Mouse (Mus musculus): ENCODE data around the gene Tmem54. TPM values are rescaled to one million over a fixed set of nuclear protein-coding genes. Genes with fewer than 3 reads are reported as not detected.

The Tmem54 gene
- 3.3 TPM in 1 of 2 replicates, not detected in the other for polyA plus RNA-seq (2015; fragmentation: Nextera tagmentation; extraction: Ambion mirVana)

- peaks cover 43% of the 10 kb centered on the region for H3K27me3 ChIP-seq (replicated peaks)
- H3K9me3 ChIP-seq (replicated peaks): no peaks in the 10 kb centered on the region
- peak within 1 kb of the TSS; percentile 54 for H3K4me2 ChIP-seq
- WGBS: 2% methylated on average over 40 of the region's 40 CpGs
- peak within 1 kb of the TSS; percentile 19 for H3K4me3 ChIP-seq (replicated peaks)
- ATAC-seq (ENCODE audit: low FRiP score): no peak
- H3K4me1 ChIP-seq: peaks cover 5% of the 10 kb centered on the region
- no peaks in the 10 kb centered on the region for H3K36me3 ChIP-seq
- H3K27ac ChIP-seq (replicated peaks): no peak within 1 kb of the TSS
- H3K9ac ChIP-seq (replicated peaks): 0 out of 2 replicates have a peak within 1 kb of the TSS, but pooled peaks have one; percentile 23
Observed at GRCm38 (mm10) chr4:129105356-129105755, at the start of gene Tmem54. TSS of gene Tmem54 (plus strand) at chr4:129105548.

GRCm38 (mm10) chr4:129055562-129055961 is 49.8 kb upstream of the Tmem54 start:
- Histone ChIP-seq H3K27ac (replicated peaks) (no peak overlapping the region), H3K27me3 (replicated peaks) (no peaks in the 10 kb centered on the region), H3K36me3 (no peaks in the 10 kb centered on the region), H3K9me3 (replicated peaks) (no peaks in the 10 kb centered on the region), H3K4me2 (no peak overlapping the region), H3K9ac (replicated peaks) (no peak overlapping the region), H3K4me1 (peaks cover 16% of the 10 kb centered on the region), H3K4me3 (replicated peaks) (no peak overlapping the region)
- WGBS: 87% methylated on average over 5 of the region's 5 CpGs
- no peak for ATAC-seq (ENCODE audit: low FRiP score)

- Histone ChIP-seq H3K4me1 (peaks cover 27% of the 10 kb centered on the region), H3K9me3 (replicated peaks) (no peaks in the 10 kb centered on the region), H3K27ac (replicated peaks) (peak overlapping the region; percentile 94), H3K4me3 (replicated peaks) (peak overlapping the region; percentile 96), H3K36me3 (no peaks in the 10 kb centered on the region), H3K27me3 (replicated peaks) (no peaks in the 10 kb centered on the region), H3K4me2 (peak overlapping the region; percentile 96), H3K9ac (replicated peaks) (peak overlapping the region; percentile 92)
- WGBS: 4% methylated on average over 41 of the region's 44 CpGs
- peak; percentile 95 for ATAC-seq (ENCODE audit: low FRiP score)
Observed at GRCm38 (mm10) chr4:129057533-129058206, 47.7 kb upstream of the Tmem54 start.

- ATAC-seq (ENCODE audit: low FRiP score): peak; percentile 46
- no peaks in the 10 kb centered on the region for H3K27me3 ChIP-seq (replicated peaks)
- peaks cover 27% of the 10 kb centered on the region for H3K4me1 ChIP-seq
- peak within 1 kb of the TSS; percentile 96 for H3K4me2 ChIP-seq
- H3K9ac ChIP-seq (replicated peaks): peak within 1 kb of the TSS; percentile 92
- H3K4me3 ChIP-seq (replicated peaks): peak within 1 kb of the TSS; percentile 96
- no peaks in the 10 kb centered on the region for H3K9me3 ChIP-seq (replicated peaks)
- peak within 1 kb of the TSS; percentile 94 for H3K27ac ChIP-seq (replicated peaks)
- H3K36me3 ChIP-seq: no peaks in the 10 kb centered on the region
- under 1% methylated on average over 52 of the region's 107 CpGs for WGBS
Observed at GRCm38 (mm10) chr4:129058207-129059092, 46.9 kb upstream of the Tmem54 start, which contains the start of gene Rnf19b. TSS of gene Rnf19b (plus strand) at chr4:129058271.

- Histone ChIP-seq H3K27ac (replicated peaks) (peak overlapping the region; percentile 94), H3K36me3 (no peaks in the 10 kb centered on the region), H3K4me1 (peaks cover 27% of the 10 kb centered on the region), H3K4me3 (replicated peaks) (peak overlapping the region; percentile 96), H3K9me3 (replicated peaks) (no peaks in the 10 kb centered on the region), H3K4me2 (peak overlapping the region; percentile 96), H3K9ac (replicated peaks) (peak overlapping the region; percentile 92), H3K27me3 (replicated peaks) (no peaks in the 10 kb centered on the region)
- 2% methylated on average over 13 of the region's 13 CpGs for WGBS
- no peak for ATAC-seq (ENCODE audit: low FRiP score)
Observed at GRCm38 (mm10) chr4:129059125-129059551, 46.2 kb upstream of the Tmem54 start.

GRCm38 (mm10) chr4:129059922-129060321 is 45.4 kb upstream of the Tmem54 start:
- H3K36me3 ChIP-seq: no peaks in the 10 kb centered on the region
- H3K27me3 ChIP-seq (replicated peaks): no peaks in the 10 kb centered on the region
- H3K27ac ChIP-seq (replicated peaks): no peak overlapping the region
- peaks cover 27% of the 10 kb centered on the region for H3K4me1 ChIP-seq
- ATAC-seq (ENCODE audit: low FRiP score): no peak
- peak overlapping the region; percentile 96 for H3K4me3 ChIP-seq (replicated peaks)
- 56% methylated on average over 4 of the region's 4 CpGs for WGBS
- peak overlapping the region; percentile 92; the same call in 1 of the 2 replicates for H3K9ac ChIP-seq (replicated peaks)
- no peaks in the 10 kb centered on the region for H3K9me3 ChIP-seq (replicated peaks)
- peak overlapping the region; percentile 96 for H3K4me2 ChIP-seq

- Histone ChIP-seq H3K27ac (replicated peaks) (no peak overlapping the region), H3K9me3 (replicated peaks) (no peaks in the 10 kb centered on the region), H3K4me1 (peaks cover 27% of the 10 kb centered on the region), H3K4me2 (peak overlapping the region; percentile 96; the same call in 1 of the 2 replicates), H3K27me3 (replicated peaks) (no peaks in the 10 kb centered on the region), H3K9ac (replicated peaks) (no peak overlapping the region), H3K36me3 (no peaks in the 10 kb centered on the region), H3K4me3 (replicated peaks) (no peak overlapping the region)
- 94% methylated on average over 1 of the region's 1 CpGs for WGBS
- ATAC-seq (ENCODE audit: low FRiP score): no peak
Observed at GRCm38 (mm10) chr4:129061486-129061885, 43.9 kb upstream of the Tmem54 start.

- H3K4me3 ChIP-seq (replicated peaks): no peak overlapping the region
- peaks cover 22% of the 10 kb centered on the region for H3K4me1 ChIP-seq
- H3K36me3 ChIP-seq: no peaks in the 10 kb centered on the region
- no peaks in the 10 kb centered on the region for H3K9me3 ChIP-seq (replicated peaks)
- no peak for ATAC-seq (ENCODE audit: low FRiP score)
- 76% methylated on average over 3 of the region's 3 CpGs for WGBS
- no peak overlapping the region for H3K27ac ChIP-seq (replicated peaks)
- H3K9ac ChIP-seq (replicated peaks): no peak overlapping the region
- no peaks in the 10 kb centered on the region for H3K27me3 ChIP-seq (replicated peaks)
- H3K4me2 ChIP-seq: no peak overlapping the region
Observed at GRCm38 (mm10) chr4:129062281-129063075, 42.9 kb upstream of the Tmem54 start.

GRCm38 (mm10) chr4:129065688-129066236 is 39.6 kb upstream of the Tmem54 start:
- Histone ChIP-seq H3K36me3 (no peaks in the 10 kb centered on the region), H3K27ac (replicated peaks) (no peak overlapping the region), H3K4me1 (peaks cover 8% of the 10 kb centered on the region), H3K4me3 (replicated peaks) (no peak overlapping the region), H3K9ac (replicated peaks) (no peak overlapping the region), H3K4me2 (no peak overlapping the region), H3K9me3 (replicated peaks) (no peaks in the 10 kb centered on the region), H3K27me3 (replicated peaks) (no peaks in the 10 kb centered on the region)
- ATAC-seq (ENCODE audit: low FRiP score): no peak

- ATAC-seq (ENCODE audit: low FRiP score): no peak
- Histone ChIP-seq H3K27me3 (replicated peaks) (no peaks in the 10 kb centered on the region), H3K4me1 (0 out of 2 replicates have a peak, but pooled peaks cover 1% of the 10 kb centered on the region)
Observed at GRCm38 (mm10) chr4:129067638-129068415, 37.5 kb upstream of the Tmem54 start.

More at GRCm38 (mm10) chr4:129067638-129068415, 37.5 kb upstream of the Tmem54 start:
- H3K4me2 ChIP-seq: no peak overlapping the region
- H3K4me3 ChIP-seq (replicated peaks): no peak overlapping the region
- 0 out of 2 replicates have a peak, but pooled peaks cover 1% of the 10 kb centered on the region for H3K36me3 ChIP-seq
- H3K9ac ChIP-seq (replicated peaks): no peak overlapping the region
- H3K9me3 ChIP-seq (replicated peaks): no peaks in the 10 kb centered on the region
- H3K27ac ChIP-seq (replicated peaks): no peak overlapping the region
- 86% methylated on average over 5 of the region's 5 CpGs for WGBS
